Mouse (Mus musculus): ENCODE data around the gene Hsf4.
"Not testable (repeated sequence)": the region's sequence is repeated elsewhere in the genome, so short reads cannot be mapped to it uniquely, and the experiment has no call there.

Gene Hsf4

DNA sequence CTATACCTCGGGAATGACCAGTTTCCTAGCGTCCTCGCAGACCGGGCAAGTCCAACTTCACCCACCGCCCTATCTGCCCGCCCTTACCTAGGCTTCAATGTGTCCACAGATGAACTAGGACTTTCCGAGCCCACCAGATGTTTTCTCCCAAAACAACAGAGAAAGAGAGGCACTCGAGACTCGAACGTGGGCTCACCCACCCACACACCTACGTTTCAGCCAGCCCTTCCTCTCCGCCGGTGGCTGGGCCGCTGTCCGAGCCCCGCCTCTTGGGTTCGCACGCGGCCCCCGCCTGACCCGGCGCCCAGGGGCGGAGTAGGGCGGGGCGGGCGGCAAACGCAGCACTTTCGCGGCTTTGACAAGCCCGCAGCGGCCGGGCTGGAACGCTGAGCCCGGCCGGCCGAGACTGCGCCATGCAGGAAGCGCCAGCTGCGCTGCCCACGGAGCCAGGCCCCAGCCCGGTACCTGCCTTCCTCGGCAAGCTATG lies at the start of gene Hsf4:
TSS of gene Hsf4 (plus strand) at position 341 of the 487 bp plus-strand sequence.
- peak; percentile 67 for DNase-seq (ENCODE audit: inconsistent ontology term)

DNA sequence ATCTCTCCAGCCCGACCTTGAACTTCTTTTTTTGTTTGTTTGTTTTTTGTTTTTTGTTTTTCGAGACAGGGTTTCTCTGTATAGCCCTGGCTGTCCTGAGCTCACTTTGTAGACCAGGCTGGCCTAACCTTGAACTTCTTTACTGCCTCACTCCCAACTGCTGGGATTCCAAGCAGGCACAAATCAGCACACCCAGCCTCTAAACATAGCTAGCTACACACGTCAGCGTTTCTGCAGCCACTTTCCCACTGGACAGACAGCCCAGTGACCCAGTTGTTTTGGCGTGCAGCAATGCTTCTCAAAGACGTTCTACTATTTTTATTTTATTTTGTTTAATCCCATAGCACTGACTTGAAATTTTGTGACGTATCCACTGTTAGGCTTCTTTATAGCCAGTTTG lies 45.8 kb upstream of the Hsf4 start:
- DNase-seq (ENCODE audit: inconsistent ontology term) = no peak

DNA sequence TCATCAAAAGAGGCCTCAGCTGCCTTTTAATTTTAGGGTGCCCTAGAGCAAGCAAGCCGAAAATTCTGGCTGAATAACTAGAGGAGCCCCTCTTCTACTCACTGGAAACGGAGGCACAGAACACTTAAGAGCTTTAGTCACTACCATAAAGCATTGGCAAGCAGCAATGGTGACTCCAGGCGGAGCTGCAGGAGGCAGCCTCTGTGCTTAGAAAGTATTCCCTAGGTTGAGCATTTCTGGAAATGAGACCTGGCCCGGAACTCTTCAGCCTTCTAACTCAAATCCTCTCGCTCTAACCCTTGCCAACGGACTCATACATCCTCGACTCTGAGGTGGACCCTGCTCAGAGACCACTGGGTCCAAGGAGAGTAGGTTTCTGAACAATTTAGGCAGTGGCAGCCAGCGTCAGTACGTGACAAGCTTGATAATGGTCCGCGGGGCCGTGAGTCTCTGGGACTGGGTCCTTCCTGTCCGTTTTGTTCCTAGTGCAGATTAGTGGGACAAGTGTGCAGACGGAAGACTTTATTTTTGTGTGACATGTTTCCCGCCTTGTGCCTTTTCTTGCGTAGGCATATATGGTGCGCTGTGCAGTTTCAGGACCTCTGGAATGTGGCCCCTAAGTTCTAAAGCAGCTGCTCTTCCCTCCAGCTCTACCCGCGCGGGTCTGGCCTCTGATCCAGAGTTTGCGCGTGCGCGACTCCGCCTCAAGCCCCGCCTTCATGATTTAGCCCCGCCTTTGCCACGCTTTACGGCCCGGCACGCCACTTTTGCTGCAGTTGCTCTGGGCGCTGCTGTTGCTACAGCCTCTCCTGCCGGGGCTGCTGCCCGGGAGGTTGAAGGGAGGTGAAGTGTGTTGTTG lies 45.0 kb upstream of the Hsf4 start, which contains the start of gene D230025D16Rik:
TSS of gene D230025D16Rik (plus strand) at position 733 of the 859 bp plus-strand sequence.
- DNase-seq (ENCODE audit: inconsistent ontology term) = peak; percentile 92

DNA sequence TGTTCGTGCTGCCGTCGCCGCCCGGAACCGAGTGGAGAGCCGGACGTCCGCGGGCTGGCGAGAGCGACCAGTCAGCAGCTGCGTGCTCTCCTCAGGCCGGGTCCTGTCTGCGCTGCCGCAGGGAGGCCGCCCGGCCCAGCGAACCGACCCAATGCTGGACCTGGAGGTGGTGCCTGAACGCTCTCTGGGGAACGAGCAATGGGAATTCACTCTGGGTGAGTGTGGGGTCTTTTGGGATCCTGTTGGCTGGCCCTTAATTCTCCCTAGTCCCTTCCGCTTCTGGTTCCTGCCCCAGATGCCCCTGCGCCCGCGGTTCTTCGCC lies 44.4 kb upstream of the Hsf4 start:
- no peak for DNase-seq (ENCODE audit: inconsistent ontology term)

DNA sequence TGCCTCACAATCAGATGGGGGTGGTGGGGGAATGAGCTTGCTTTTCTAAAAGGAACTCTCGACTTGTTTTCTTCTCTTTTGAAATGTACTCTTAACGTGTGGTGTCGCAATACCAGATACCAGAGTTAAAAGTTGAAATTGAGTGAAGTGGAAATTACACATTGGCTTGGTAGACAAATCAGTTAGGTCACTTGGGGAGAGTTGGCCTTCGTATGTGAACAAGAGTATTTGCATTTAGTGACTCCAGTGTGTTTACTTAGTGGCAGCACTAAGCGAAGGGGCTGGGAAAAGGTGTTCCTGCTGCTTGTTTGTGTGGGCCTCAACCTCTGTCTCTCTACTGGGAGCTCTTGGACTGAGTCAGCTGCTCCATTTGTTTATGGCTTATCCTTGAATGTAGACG lies 43.7 kb upstream of the Hsf4 start:
- DNase-seq (ENCODE audit: inconsistent ontology term) = no peak

DNA sequence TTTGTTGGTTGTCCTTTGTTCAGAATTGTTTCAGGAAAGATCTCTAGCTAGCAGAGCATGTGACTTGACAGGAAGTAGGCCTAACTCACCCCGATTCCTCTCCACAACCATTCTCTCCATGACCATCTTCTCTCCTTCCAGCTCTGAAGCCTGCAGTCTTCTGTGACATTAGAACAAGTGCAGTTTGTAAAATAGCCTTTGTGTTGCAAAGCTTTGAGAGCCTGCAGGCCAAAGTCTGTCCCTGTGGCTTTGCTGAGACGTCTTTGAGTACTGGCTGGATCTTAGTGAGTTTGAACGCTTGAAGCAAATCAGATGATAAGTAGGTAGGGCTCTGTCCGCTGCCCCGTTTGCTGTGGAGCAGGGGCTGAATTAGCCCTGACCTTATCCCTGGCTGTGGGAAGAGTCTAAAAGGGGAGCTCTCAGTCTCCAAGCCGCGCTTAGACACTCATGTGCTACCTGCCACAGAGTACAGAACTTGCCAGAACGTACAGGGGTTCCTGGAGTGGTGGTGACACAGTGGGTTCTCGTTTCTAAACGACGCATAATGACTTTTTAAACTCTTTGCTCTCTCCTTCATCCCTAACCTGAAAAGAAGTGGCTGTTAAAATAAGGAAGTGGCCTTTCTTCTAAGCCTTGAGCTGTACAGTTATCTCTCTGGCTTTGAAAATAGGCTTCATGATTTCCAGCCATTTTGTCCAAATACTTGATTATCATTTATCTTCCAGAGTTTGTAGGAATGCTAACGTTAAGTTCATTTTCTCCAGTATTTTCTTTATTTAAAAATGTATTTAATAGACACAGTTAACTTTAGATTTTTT lies 37.9 kb upstream of the Hsf4 start:
- no peak for DNase-seq (ENCODE audit: inconsistent ontology term)

DNA sequence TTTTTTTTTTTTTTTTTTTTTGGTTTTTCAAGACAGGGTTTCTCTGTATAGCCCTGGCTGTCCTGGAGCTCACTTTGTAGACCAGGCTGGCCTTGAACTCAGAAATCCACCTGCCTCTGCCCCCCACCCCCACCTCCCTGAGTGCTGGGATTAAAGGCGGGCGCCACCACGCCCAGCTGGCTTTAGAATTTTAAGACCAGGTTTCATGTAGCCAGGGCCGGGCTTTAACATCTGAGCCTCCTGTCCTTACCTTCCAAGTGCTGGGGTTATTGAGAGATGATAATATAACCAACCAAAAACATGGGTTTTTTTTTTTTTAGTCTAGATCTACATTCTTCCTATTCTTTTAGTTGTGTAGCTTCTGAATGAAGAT lies 37.3 kb upstream of the Hsf4 start:
- DNase-seq (ENCODE audit: inconsistent ontology term) = not testable (repeated sequence)

DNA sequence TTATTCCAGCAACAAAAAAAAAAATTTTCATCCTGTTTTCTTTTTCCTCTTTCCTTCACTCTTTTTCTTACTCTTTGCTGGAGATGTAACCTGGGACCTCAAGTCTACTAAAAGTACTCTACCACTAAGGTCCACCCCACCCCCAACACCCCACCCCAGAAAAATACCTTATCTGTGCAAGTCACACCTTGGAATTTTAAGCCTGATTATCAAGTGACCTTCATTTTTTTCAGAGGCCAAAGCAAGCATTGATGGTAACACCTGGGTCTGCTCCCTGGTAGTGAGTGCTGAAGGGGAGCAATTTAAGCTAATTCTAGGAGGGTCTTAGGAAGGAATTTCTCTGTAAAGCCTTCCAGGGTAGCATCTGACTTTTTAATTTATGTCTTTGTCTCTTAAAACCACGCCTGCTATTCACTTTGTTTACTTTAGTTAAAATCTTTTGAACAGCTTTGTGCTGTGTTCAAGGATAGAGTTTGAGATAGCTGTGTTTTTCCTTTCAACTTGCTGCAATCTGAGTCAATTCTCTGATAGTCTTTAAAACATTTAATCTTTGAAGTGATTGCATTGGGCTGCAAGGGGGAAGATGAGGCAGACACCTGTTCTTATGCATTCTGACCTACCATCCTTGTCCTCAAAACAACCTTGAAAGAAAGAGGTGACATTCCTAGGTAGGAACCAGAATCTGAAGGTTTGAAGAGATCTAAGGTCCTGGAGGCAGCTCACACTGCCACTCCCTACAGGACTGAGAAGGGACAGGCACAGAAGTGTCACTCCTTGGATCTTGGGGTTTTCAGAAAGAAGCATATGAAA lies 36.3 kb upstream of the Hsf4 start:
- no peak for DNase-seq (ENCODE audit: inconsistent ontology term)

DNA sequence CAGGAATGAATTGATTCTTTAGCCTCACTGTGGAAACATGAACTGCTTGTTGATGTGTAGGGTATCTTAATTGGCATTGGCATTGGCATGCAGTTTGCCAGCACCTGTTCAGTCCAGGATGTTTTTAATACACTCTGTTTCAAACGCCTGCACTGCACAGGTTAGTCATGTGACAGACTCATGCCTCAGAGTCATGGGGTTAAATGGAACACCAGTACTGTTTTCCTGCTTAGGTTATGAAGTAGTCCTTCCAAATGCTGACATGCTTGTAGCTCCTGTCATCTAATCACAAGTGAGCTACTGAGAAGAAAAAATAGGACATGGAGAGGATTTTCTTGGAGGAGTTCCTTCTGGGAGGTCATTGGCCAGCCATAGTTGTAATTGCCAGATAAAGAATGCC lies 34.4 kb upstream of the Hsf4 start:
- no peak for DNase-seq (ENCODE audit: inconsistent ontology term)

DNA sequence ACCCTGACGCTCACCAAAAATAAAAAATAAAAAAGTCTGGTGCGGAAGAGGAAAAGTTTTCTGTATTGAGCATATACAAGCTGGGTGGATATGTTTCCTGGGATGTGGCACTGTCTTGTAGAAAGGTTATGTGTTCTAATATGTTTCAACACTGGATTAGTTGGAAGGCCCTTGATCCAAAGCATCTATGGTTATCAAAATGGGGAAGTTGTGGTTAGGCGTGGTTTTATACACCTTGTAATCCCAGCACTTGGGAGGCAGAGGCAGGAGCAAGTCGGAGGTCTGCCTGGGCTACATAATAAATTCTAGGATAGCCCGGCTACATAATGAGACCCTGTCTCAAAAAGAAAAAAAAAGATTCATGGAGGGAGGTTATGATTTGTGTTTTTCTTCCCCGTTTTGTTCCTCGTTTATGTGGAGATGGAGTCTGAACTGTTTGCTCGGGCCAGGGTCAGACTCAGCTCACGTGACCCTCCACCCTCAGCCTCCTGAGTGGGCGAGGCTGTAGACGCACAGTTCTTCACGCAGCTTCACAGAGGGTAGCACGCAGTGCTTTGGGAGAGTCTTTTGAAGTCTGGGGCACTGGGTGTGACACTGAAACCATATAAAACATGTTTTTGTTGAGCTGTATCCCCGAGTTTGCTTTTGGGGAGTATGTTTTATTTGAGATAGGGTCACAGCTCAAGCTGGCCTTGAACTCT lies 32.0 kb upstream of the Hsf4 start:
- DNase-seq (ENCODE audit: inconsistent ontology term) = no peak

DNA sequence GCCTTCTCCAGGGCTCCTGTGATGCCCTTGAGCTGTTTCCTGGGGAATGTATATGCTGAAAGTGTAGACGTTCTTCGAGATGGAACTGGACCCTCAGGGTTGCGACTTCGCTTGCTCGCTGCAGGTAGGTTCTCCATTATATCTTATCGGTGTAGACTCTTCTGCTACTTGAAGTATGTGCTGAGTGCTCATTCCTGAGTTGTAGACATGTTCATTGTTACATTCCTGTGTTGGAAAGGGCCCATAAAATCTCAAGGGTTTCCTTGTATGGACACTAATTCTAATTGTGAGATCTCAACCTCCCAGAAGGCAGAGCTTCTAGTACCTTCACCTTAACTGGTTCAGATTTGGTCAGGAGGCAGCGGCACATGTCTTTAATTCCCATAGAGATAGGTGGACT lies 28.6 kb upstream of the Hsf4 start:
- DNase-seq (ENCODE audit: inconsistent ontology term) = no peak

DNA sequence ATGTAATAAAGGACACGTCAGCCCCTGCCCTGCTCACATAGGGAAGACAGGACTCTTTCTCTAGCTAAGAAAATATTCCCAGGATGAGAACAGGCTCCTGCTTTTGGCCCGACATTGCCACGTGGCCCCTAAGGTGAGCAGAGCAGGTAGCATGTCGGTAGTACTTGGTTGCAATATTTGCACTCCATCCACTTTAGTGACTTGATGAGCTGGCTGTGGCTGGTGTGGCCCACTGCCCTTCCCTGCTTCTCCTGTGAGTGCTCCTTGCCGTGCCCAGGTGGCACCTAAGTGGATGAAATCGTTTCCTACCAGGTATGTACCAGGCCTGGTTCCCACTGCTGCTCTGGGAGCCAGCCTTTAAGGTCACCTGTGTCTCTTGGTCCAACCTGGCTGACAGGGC lies 17.6 kb upstream of the Hsf4 start:
- no peak for DNase-seq (ENCODE audit: inconsistent ontology term)

DNA sequence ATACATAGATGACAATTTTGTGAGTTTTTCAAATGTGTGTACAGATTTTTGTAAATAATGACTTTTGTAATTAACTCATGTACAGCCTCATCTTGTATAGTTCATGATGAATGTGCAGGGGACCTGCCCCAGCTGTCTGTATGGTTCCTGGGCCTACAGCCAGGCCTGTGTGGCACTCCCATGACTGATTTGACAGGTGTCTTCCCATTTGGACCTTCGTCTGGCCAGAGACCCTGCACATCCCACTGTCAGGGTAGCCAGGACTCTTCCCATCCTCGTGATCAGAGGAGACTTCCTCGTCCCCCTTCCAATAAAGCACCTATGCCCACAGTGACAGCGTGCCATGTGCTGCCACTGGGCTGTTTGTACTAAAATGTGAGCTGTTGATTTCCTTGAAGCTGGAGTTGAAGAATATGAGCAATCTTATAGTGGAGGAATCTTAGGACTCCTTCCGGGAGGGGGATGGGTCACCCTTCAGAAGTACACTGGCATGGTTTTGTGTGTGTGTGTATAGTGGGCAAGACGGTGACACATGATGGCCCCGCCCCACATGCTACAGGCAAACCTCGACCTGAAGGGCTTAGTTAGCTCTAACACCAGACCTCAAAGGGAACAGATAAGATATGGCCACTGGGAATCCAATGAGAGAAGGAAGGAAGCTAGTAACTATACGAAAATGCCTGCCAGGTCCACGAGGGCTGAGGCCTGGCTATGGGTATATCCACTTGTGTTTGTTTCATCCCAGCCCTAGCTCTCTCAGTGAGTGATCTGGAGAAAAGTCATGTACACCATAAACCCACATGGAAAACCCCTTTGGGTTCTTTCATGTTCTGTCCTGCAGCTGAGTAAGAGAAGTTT lies 16.7 kb upstream of the Hsf4 start:
- no peak for DNase-seq (ENCODE audit: inconsistent ontology term)

DNA sequence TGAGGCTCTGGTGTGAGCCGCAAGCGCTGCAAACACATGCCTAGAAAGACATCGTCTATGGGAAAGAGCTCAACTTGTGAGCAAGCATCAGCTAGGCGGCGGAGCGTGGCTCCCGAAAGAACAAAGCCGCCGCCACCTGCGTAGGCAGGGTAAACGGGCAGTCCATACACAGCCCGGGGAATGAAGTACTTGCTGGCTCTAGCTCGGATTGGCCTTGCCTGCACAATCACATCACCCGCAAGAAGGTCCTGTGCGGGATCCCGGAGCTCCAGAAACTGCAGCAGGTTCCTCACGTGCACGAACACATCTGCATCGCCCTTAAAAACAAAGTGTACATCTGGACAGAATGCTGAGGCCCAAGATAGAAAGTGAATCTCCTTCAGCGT lies 15.8 kb upstream of the Hsf4 start:
- peak; percentile 11 for DNase-seq (ENCODE audit: inconsistent ontology term)

DNA sequence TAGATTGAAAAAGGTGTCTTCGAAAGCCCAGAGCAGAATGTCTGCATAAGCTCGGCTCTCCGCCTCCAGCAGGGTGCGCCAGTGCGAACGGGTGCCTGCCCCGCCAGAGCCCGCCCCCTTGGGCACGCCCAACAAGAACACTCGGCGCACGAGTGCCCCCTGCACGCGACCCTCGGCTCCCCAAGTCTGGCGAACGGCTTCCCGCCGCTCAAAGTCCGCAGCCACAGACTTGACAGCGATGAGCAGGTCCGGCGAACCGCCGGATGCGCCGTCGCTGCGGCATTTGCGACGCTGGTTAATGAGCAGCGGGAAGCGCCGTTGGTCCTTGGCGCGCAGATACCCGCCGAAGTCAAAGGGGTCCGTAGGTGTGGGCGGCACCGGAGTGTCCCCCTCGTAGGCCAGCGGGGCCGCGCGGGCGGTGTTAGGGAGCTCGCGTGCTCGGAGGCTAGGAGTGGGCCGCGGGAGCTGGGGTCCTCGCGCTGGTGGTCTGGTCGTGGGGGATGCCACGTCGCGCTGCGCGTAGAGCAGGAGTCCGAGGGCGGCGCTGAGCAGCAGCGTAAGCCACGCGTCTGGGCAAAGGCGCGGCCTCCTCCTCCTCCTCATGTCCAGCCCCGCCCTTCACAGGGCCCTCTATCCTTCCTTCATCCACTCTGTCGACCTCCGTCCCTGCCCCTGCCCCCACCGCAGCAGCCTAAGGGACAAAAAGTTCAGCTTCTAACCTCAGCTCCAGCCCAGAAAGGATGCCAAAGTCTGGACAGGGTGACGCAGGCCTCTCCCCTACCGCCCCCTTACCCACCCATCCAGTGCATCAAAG lies 15.2 kb upstream of the Hsf4 start:
- peak; percentile 89 for DNase-seq (ENCODE audit: inconsistent ontology term)

DNA sequence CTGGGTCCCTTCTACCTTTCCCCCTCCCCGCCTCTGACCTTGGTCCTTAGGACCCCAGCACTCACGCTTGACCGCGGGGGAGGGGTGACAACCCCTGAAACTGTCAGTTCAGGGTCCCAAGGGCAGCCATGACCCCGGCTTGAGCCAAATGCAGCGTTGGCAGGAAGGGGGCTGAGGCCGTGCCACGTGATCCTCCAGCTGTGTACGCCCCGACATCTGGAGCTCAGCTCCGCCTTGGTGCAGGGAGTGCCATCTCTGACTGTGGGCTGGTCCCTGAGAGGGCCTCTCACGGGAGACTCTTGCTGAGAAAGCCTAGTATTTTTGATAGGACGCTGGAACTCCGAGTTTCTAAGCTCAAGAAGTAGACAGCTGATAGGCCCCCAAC lies 14.6 kb upstream of the Hsf4 start, which contains the start of gene B3gnt9:
TSS of gene B3gnt9 (minus strand) at position 188 of the 385 bp plus-strand sequence.
- DNase-seq (ENCODE audit: inconsistent ontology term) = no peak

DNA sequence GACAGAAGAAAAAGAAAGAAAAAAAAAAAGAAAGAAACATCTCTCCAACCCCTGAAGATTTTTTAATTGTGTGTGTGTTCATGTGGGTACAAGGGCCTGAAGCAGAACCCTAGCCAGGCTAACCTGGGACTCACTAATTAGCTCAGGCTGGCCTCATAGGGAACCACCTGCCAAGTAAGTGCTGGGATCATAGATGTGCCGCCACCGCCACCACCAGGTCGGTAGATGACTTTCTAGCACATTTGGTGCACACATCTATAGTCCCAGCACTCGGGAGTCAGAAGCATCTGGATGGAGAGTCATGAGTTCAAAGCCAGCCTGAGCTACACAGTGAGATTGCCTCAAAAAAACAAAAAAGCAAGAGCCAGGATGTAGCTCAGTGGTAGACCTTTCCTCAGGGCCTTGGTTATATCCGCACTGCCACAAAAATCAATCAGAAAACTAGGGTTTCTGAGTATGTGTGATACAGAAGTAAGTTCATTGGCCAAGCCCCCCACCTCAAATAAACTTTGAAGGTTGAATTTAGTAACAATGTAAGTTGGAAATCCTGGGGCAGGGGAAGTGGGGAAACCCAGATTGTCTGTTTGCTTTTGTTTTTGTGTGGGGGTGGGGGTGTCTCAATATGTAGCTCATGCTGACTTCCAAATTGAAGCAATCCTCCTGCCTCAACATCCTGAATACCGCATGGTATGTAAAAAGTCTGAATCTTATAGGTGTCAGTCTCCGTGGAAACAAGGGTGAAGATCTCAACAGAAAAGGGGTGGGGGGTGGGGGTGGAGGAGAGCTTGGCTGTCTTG lies 12.1 kb upstream of the Hsf4 start:
- no peak for DNase-seq (ENCODE audit: inconsistent ontology term)

DNA sequence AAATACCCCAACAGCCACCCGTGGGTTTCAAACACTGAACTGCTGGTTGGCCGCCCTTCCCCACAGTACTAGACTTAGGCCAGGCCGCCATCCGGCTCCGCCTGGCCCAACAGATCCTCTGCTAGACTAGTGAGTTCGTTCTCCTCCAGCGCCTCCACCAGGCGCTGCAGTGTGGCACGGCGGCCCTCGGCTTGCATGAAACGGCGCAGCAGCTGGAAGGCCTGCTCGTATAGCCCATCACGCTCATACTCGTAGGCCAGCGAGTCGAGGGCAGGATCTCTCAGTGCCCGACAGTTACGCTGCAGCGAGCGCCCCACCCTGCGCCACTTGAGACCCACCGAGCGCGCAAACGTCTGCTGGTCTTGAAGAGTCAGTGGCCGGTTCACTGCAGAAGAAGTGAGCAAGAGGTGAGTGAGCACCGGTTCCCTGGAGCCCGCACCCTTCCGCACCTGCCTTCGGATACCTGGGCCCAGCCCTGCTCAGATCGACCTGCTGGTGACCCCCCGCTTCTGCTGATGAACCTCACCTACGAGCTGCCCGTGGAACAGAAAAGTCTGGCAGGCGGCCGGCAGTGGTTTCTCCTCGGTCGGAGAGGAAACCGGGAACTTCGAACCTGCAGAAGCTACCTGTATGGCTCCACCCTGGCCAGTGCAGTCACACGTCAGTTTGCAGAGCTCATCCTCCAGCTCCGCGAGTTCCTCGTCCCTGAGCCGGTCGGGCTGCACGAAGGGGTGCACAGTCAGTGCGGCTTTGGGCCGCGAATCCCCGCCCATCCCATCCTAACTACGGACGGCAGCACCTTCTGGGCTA lies 10.5 kb upstream of the Hsf4 start:
- peak; percentile 18 for DNase-seq (ENCODE audit: inconsistent ontology term)
